Mouse (Mus musculus) retina, adult 2 months (tissue): ENCODE data around the gene Anks3.

Experiments
- DNase-seq: peaks from one replicate; pipeline ENCODE4 v3.0.0-alpha.2; 2012; ENCODE audit warnings: low read depth, low spot score

Anks3 gene

DNA sequence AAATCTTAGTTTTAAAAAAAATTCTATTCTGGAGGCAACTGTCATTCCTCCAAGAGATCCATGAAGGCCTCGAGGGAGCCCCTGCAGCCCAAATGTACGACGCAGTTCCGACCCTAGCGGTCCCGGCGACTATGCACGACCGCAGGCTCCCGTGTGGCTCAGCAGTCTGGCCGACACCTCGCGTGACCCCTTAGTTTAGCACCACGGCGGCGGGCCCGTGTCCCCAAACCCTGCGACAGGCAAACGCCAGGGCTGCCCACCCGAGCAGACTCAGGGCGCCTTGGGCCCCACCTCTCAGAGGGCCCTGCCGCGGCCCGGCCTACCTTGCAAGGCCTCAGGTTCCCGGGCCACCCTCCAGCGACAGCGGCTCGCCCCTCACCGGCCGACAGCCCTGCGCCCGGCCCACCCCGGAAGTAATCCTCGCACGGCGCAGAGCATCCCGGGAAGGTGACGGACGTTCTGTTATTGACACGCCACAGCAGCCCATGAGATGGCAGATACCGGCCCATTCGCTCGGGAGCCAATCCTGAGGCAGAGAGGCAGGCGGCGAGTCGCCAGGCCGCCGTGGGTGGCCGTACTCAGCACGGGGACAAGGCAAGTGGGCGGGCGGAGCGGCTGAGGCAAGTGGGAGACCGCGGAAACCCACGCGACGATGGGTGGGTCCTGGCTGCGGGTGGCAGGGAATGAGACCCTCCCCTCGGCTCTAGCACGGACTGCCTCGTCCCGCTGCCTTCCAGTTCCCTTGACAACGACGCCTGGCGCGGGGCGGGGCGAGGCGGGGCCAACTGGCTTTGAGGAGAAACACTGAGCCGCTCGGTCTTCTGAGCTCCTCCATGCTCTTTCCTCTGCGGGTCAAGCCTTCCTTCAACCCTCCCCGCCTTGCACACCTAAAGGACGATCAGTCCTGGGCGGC, at the start of gene Anks3:
Gene Anks3, minus strand, starts transcription at position 409 of the 913 bp plus-strand sequence.
- DNase-seq = peak; percentile 82

DNA sequence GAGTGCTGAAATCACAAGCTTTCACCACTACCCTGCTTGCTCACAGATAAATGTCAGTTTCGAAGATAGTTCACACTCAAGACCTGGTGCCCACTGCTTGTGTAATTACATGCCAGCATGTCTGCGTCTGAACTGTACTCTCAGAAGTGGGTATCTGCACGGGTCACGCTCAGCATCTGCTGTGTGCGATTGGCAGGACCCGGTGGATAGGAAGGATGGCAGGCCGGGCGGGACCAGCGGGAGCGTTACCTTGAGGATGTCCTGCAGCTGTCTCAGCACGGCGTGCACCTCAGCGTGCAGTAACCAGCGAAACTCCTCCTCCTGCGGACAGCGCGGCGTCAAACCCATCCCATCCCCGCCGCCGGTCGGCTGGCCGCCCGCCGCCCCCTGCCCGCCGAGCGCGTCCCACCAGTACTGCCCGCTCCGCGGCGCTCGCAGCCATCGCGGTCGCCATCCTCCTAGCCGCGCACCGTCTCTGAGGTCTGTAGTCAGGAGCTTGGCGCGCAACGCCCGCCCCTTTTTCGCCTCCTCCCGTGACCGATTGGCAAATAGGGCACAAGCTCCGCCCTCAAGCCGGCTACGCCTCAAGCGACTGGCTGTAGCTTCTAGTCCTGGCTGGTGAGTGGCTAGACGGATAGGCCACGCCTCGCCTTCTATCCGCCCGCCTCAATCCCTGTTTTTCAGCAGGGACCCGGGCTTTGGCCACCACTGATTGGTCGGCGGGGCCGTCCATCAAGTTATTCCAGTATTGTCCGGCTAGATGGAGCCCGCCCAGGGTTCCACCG, 49.2 kb upstream of the Anks3 start, which contains the start of gene Rogdi:
Gene Rogdi, minus strand, starts transcription at position 500 of the 785 bp plus-strand sequence.
- peak; percentile 99 for DNase-seq

DNA sequence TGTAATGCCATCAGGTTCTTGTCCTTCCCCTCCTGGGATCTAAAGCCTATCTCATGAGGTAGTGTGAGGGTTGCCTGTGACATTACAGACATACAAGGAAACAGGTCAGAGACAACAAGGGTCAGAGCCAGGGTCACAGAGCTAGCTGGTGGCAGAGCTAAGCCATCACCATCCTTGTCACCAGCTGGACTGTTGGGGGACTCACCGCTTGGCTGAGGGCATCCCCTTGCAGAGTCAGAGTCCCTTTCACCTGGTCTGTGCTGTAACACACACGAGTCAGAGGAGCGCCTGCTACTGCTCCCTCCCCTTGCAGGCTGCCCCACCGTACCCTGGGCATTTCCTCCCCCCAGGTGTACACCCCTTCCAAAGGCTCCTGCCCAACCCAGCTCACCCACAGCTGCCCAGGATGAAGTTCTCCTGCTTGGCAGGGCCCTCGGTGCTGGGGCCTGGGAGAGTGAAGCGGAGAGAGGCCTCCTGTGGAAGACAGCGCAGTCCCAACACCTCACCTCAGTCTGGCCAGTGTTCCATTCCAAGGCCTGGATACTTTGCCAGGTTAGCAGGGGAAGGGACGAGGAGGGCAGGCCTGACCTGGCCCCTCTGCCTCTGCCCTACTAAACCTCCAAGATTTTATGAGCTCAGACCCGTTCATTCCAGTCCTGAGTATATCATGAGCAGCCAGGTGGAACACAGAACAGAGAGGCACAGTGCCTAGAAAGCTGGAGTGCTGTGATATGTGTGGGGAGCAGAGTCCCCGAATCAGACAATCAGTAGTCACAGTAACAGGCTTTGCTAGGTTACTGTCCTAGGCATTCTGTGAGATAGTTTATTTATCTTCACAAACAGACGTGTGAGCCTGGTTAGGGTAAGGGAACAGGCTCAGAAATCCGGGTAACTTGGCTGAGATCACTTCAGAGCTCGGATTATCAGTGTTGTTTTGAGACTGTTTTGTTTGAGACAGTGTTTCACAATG, 48.3 kb upstream of the Anks3 start:
- DNase-seq = no peak

DNA sequence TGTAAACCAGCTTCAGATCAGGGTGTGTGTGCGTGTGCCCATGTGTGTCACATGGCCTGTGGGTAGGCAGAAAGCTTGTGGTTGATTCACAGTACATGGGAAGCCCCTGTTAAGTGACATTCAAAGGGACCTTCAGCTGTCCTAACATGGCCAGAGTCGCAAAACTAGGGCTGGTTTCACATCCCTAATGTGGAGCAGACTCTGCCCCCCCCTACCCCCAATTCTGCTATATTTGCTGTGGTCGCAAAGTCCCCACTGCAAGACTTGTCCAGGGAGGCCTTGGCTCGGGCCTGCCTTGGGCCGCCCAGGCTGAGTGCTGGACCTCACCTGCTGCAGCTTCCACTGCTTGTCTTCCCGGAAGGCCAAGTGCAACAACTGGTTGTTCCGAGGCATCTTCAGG, 47.3 kb upstream of the Anks3 start:
- no peak for DNase-seq

DNA sequence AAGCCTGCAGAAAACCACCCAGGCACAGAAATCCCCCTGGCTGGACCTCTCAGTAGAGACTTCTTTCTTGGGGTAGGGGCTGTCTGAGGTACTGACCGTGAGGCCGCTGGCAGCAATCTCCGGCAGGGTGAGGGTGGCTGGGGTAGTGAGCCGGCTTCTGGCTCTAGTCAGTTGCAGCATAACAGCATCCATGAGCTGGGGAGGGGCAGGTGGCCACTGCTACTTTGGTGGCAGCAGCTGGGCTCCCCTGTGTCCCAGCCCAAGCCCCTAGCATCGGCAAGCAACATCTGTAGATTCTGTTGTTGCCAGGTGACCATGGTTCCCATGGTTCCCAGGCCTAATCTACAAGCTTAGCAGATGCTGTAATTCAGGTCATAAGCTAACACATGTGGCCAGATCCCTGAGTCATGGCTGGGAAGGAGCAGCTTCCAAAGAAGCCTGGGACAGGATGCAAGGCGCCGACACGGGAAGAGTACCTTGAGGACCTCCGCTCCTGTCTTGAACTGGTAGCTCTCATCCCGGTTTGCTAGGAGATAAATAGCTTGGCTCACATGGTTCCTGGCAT, 46.4 kb upstream of the Anks3 start:
- DNase-seq = peak; percentile 25

DNA sequence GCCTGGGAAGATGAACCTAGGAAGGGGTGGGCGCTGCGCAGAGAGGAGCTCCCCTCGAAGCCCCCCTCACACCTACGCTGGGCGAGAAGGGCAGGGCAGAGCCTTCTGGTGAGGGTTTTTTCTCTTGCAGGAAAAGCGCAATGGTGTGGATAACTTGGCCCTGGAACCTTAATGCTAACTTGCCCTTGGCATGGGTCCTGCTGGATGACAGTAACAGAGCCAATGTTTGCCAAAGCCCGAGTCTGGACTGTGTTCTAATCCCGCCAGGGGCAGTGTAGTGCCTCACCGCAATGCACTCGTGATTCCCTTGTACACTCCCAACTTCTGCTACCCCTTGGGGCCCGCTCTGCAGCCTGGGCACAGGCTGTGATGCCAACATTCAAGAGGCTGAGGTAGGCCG, 44.1 kb upstream of the Anks3 start:
- no peak for DNase-seq

DNA sequence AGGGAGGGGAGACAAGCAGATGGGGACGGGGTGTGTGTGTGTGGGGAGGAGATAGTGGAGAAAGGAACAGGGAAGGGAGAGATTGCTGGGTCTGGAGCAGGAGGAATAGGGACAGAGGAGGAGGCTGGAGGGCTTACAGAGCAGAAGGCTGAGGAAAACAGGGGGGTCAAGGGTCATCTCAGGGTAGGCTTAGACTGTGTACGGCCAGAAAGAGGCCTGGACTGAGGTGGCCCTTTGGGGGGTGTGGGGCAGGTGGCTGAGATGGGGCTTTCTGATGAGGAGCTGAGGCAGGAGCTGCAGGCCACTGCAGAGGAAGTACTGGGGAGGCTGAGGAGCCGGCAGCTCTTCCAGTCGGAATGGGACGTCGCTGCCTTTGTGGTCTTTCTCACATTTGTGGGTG, 43.5 kb upstream of the Anks3 start:
- no peak for DNase-seq

DNA sequence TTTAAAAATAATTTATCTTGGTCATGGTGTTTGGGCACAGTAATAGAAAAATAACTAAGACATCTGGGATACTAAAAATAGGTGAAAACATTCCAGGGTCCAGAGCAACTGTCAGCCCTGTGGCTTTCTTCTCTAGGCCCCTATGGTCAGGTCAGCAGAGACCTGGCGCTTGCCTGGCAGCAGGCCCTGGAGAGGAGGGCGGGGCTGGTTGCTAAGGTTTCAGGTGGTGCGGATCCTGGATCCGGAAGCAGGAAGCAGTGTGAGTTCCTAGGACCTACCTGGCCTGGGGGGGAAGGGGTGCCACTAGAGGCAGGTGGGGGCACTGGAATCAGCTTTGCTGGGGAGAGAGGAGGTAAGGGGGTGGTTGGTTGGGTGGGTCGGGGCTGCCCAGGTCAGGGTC, 43.1 kb upstream of the Anks3 start, which contains the start of gene Smim22:
Gene Smim22, plus strand, starts transcription at position 222 of the 400 bp plus-strand sequence.
- DNase-seq = no peak

DNA sequence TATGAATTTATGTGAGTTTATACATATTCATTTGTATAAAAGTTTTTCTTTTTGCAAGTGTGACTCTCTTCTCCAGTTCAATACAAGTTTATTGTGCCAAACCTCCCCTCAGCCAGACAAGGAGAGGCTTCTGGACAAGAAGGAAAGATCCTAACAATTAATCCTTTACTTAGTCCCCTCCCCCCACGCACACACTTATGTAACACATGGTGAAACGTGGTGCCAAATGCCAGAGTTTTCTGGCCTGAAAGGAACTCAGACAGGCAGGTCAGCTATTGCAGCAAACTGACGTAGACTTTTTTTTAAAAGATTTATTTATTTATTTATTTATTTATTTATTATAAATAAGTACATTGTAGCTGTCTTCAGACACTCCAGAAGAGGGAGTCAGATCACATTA, 36.6 kb upstream of the Anks3 start:
- no peak for DNase-seq

DNA sequence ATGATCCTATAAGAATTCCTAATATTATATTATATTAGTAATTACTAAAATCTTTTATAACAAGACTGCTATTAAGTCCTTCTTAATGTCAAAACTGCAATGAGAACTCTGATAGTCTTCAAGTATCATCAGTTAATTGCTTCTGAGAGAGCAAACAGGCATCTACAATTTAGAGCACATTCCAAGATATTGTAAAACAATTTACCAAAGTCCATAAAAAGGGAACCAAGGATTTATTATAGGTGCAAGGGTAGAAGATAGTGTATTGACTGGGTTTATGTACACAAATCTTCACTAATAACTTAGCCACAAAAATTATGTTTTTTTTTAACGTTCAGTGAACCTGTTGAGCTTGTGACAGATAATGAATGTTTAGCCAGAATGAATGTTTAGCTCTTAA, 35.0 kb upstream of the Anks3 start:
- DNase-seq = no peak

DNA sequence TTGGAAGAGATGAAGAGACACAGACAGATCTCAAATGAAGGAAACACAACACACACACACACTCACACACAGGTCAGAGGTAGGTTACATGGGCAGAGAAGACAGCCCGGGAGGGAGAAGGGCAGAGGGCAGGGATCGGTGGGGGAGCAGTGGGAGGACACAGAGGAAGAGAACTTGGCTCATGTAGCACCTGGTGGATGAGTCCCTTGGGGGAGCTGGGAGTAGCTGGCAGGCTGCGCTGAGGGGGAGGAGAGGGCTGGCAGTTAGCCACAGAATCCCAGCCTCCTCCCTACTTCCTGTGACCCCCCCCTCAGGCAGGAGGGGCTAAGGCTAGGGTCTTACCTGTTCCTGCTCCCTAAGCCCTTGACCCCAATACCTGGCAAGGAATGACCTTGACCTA, 33.5 kb upstream of the Anks3 start, which contains the start of gene Sept12:
Gene Sept12, minus strand, starts transcription at position 300 of the 400 bp plus-strand sequence.
- no peak for DNase-seq

DNA sequence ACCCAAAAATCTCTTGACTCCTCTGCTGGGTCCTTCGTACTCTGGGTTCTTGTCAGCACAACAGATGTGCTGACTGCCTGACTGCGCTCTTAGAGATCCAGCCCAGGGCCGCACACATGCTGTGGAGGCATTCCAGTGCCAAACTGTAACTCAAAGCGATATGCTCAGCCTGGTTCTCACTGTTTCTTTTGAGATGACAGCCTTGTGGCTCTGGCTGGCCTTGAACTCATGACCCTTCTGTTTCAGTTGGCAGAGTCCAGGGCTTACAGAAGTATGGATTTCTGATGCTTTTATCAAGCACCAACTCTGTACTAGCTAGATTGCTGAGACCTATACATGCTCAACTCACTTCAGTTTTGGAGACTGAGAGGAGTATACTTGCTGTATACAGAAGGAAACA, 29.3 kb upstream of the Anks3 start:
- DNase-seq = no peak

DNA sequence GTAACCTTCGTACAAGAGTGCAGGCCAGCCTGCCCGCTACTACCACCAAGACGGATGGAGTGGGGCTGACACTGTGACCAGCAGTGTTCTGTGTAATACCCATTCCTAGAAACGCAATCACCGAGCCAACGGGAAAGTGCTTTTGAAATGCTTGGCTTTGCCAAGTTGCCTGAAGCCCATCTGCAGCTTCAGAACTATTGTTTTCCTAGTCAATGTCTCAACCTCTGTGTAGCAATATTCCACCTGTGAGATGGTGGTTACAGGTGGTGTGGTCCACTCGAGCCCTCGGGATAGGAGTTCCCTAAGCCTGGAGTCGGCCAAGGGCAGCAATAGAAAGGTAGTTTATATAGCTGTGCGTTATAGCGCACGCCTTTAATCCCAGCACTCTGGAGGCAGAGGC, 20.7 kb upstream of the Anks3 start:
- DNase-seq = no peak

DNA sequence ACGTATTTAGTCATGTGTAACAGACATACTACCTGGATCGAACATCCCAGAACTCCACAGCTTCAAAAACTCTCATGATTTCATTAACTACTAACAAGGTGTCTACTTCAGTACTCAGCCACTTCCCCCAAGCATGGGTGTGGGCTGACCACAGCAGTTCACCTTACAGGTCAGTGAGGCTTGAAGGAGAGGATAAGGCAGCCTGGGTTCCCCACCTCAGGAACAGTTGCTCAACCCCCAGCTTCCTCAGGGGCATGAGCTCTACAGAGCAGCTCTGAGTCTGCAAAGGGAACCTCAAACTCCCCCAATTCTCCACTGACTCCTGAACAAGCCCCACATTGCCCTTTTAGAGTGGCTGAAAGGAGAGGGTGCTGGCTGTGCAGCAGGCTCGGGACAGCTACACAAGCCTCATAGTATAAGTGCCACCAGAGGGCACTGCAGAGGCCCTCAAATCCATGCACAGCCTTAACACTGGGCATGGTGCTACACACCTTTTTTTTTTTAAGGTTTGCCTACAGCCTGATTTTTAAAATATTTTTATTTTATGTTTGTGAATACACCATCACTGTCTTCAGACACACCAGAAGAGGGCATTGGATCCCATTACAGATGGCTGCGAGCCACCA, 15.9 kb upstream of the Anks3 start:
- peak; percentile 18 for DNase-seq

DNA sequence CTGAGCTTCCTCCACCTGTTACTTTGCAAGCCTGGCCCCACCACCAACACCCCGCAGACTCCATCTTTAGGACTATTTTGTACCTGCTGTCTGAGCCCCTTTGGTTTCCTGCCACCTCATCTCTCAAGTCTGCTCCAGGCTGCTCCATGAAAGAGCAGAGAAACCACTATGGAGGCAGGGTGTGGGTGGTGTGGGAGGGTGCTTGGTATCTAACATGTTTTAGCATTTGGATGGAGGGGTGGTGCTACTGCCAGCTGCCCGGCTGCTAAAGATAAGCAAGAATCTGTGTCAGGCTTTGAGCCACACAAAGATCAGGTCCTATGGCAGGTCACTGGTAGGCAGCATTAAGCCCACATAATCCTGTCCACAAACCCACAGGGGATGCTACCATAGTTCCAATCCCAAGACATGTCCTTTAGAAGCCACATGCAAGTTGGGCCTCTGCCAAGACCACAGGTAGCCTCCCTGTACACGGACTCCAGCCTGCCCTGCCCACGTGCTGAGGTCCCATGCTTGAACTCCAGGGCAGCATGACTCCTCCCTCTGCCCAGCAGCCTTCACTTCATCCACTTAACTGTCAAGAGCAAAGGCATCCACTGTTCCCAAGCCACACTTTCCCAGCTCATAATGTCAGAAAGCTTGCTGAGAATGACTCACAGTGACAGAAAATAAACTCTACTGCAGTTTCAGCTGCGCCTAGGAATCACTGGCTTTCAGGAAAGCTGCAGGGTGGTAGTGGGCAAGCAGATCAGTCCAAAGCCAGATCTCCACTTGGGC, 14.5 kb upstream of the Anks3 start:
- DNase-seq = no peak

DNA sequence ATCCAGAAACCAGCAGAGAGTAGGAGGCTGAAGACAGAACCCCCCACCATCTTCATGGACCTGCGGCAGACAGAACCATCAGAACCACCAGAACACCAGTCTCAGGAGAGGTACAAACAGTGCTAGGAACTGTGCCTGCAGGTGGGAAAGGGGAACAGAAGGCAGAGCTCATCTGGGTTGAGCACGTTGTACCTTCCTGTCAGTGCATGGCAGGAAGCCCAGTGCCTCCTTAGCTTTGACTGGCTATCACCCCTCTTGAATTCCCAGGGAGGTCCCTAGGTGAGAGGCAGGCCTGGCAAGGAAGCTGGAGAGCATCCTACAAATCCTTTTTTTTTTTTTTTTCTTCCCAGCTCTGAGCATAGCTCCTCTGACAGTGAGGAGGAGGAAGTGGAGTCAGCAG, 12.2 kb upstream of the Anks3 start:
- DNase-seq = no peak

DNA sequence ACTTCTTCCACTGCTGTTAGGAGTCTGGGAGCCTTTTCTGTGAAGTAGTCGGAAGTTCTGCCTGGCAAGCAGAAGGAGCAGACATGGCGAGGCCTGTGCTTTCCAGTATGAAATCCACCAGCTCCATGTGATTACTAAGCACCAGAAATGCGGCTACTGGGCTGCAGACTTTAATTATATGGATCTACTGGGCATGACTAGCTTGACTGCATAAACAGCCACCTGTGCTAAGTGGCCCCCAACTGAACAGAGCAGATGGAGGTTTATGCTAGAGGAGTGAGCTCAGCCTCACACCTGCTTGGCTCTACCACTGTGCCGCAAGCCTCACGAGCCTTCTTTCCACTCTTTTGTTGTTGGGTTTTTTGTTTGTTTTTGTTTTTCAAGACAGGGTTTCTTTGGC, 10.5 kb upstream of the Anks3 start:
- no peak for DNase-seq

DNA sequence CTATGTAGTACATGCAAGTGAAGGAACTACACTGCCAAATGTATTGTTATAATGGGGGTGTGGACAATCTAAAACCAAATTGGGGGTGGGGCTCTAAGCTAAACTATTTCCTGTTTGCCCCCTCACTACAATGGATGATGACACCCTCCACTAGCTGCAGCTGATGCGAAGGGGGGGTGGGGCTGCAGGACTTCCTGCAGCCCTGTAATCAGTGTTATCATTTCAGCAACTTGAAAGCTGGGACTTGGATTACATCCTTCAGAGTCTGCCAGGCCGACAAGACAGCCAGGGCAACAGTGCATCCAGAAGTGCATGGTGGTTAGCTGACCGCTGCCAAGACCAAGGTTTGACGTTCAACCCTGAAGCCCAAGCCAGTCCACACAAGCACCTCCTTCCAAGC, 7.6 kb upstream of the Anks3 start:
- DNase-seq = no peak

DNA sequence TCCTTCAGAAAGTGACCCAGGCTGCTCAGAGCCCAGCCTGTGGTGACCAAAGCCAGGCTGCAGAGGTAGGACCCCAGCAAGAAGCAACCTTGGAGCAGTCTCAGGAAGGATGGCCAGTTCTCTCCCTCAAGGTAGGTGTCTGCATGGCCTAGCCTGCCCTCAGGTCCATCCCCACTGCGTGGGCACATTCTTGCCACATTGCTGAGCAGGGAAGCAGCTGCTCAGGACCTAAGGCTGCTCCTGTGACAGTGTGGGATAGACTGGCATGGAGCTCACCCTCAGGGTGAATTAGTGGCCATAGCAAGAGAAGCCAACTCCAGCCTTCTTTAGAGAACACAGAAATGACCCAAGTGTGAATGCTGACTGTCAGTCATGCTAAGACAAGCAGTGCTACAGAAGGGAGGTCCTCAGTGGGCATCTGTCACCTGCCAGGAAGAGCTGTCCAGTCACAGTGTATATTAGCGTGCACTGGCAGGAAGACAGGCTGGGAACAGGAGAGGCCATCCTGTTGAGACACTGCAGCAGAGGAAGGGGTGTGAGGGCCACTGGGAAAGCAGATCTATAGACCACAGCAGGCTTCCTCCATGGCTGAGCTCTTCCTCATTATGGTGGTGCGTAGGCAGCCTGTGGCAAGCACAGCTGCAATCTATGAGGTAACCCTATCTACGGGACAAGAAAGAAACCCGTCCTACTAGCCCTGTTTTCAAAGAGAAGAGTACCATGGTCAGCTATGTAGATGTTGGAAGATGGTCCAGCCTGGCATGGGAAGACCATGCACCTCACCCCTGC, 5.2 kb upstream of the Anks3 start:
- DNase-seq = no peak
